Mouse (Mus musculus) frontal cortex, adult 2 months (tissue): ENCODE measurements at regions not wholly inside any gene's neighbourhood (a gene's known extent, or its start where the extent isn't known, plus 50 kb on each side); places are given as distances from the start of the nearest gene placed in this dataset.

Experiments
- DNase-seq, 2 experiments: peaks; one replicate each; pipeline ENCODE4 v3.0.0; 2022; ENCODE audit warnings: low spot score in 1 of 2; ENCODE audit errors: extremely low spot score in 1 of 2

- no peak for DNase-seq
Measured at GRCm38 (mm10) chr5:26206766-26207122, 50.7 kb upstream of the Gm7361 start.

GRCm38 (mm10) chr5:26206066-26206765 lies 51.3 kb upstream of the Gm7361 start:
- no peak for DNase-seq

- no peak for DNase-seq
Measured at GRCm38 (mm10) chr5:26202471-26202870, 55.0 kb upstream of the Gm7361 start.

GRCm38 (mm10) chr5:26189377-26189776 lies 68.1 kb upstream of the Gm7361 start:
- DNase-seq = peak in 1 of 2 experiments; percentile 25

GRCm38 (mm10) chr5:26187212-26187611 lies 66.0 kb upstream of the Gm10220 start:
- DNase-seq = no peak

GRCm38 (mm10) chr5:26185417-26185816 lies 64.2 kb upstream of the Gm10220 start:
- no peak for DNase-seq

GRCm38 (mm10) chr5:26176064-26176463 lies 54.8 kb upstream of the Gm10220 start:
- DNase-seq = no peak

- no peak for DNase-seq
Measured at GRCm38 (mm10) chr5:26171662-26172384, 50.6 kb upstream of the Gm10220 start.

GRCm38 (mm10) chr5:26170717-26171500 lies 49.7 kb upstream of the Gm10220 start:
- DNase-seq = no peak
